Mouse (Mus musculus) stomach, embryonic 16.5 days (tissue): Measurements from ENCODE around the gene Pkp3. TPM values are rescaled to one million over a fixed set of nuclear protein-coding genes. Genes with fewer than 3 reads are reported as not detected.

Experiments used
- ATAC-seq: fragments of 200-750 bp; cut with Nextera tagmentation; 2 replicates; pipeline ENCODE4 v1.8.0; 2017; ENCODE audit warnings: moderate number of reproducible peaks, moderate TSS enrichment; ENCODE audit not compliant: insufficient read depth, low FRiP score
- H3K27ac ChIP-seq: fragments of 300-500 bp; sonication (generic); 2 replicates; pipeline ENCODE4 v1.5.1; 2014; ENCODE audit warnings: low read length
- H3K27me3 ChIP-seq: fragments of 300-500 bp; sonication (generic); 2 replicates; pipeline ENCODE4 v1.6.1; 2014; ENCODE audit warnings: low read length, control low read depth, mixed read lengths; ENCODE audit not compliant: control insufficient read depth, insufficient read depth
- H3K36me3 ChIP-seq: fragments of 300-500 bp; sonication (generic); 2 replicates; pipeline ENCODE4 v1.6.1; 2014; ENCODE audit warnings: low read length; ENCODE audit not compliant: control insufficient read depth, insufficient read depth
- H3K4me1 ChIP-seq: fragments of 300-500 bp; sonication (generic); 2 replicates; pipeline ENCODE4 v1.6.1; 2014; ENCODE audit warnings: low read length, control low read depth, mixed read lengths; ENCODE audit not compliant: control insufficient read depth, insufficient read depth
- H3K4me2 ChIP-seq: fragments of 300-500 bp; sonication (generic); 2 replicates; pipeline ENCODE4 v1.6.1; 2014; ENCODE audit warnings: low read depth, low read length, mixed read lengths
- H3K4me3 ChIP-seq: fragments of 300-500 bp; sonication (generic); replicated peaks from 2 replicates; pipeline ENCODE4 v1.5.1; 2014; ENCODE audit warnings: mild to moderate bottlenecking, low read length
- H3K9ac ChIP-seq: fragments of 300-500 bp; sonication (generic); 2 replicates; pipeline ENCODE4 v1.6.1; 2014; ENCODE audit warnings: low read length
- H3K9me3 ChIP-seq: fragments of 300-500 bp; sonication (generic); replicated peaks from 2 replicates; pipeline ENCODE4 v1.6.1; 2016; ENCODE audit warnings: low read length, control low read depth; ENCODE audit not compliant: control insufficient read depth
- WGBS: fragments of 180-500 bp; shearing (Covaris S2); extraction: QIAGEN DNeasy Blood & Tissue Kit; methylation state at CpG from one replicate; pipeline ENCODE4 v1.1.7; 2014; 5-methylcytosine and 5-hydroxymethylcytosine counted together
- polyA plus RNA-seq: library from polyadenylated mRNA; unstranded; fragments of >200 nt; fragmentation: Nextera tagmentation; extraction: Ambion mirVana; gene quantifications from 2 replicates; pipeline ENCODE4 v1.2.1, GENCODE M21; 2015

The Pkp3 gene
- polyA plus RNA-seq, 1 experiment from 2014 or later: 74.2 TPM

DNA sequence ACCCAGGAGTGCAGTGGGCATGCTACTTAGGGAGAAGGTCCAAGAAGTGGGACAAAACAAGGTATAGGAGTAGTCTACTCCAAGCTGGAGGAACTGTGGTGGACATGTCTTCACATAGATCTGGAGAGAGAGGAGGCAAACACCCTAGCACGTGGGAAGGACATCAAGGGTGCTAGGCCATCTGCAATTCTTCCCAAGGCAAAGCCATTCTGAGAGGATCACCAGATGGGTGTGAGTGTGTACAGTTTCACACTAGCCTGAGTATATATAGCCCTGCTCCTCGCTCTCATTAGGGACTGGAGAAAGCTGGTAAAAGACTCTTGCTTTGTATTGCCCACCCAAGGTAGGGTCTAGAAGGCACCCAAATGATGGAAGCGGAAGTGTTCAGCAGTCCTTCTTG is 14.7 kb upstream of the Pkp3 start:
- no peak overlapping the region for H3K4me2 ChIP-seq
- no peak overlapping the region for H3K9ac ChIP-seq
- WGBS: 82% methylated on average over 3 of the region's 3 CpGs
- no peaks in the 10 kb centered on the region for H3K36me3 ChIP-seq
- H3K27me3 ChIP-seq: no peaks in the 10 kb centered on the region
- peaks cover 6% of the 10 kb centered on the region for H3K4me1 ChIP-seq
- H3K27ac ChIP-seq: no peak overlapping the region
- no peak for ATAC-seq
- no peak overlapping the region for H3K4me3 ChIP-seq
- H3K9me3 ChIP-seq: no peaks in the 10 kb centered on the region

DNA sequence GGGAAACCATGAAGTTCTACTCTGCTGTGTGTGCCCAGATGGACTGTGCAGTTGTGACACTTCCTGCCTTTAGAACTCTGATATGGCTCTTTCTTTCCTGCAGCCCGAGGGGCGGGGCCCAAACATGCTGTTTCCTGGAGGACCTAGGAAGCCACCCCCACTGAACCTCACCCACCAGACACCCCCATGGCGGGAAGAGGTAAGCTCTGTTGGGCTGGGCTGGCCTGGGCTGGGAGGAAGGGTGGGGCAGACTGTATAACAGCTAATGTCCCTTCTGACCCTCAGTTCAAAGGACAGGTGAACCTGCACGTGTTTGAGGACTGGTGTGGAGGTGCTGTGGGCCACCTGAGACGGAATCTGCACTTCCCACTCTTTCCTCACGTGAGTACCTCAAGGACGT is 13.8 kb upstream of the Pkp3 start:
- Histone ChIP-seq H3K27ac (no peak overlapping the region), H3K9ac (no peak overlapping the region), H3K4me3 (no peak overlapping the region), H3K9me3 (no peaks in the 10 kb centered on the region), H3K27me3 (no peaks in the 10 kb centered on the region), H3K36me3 (no peaks in the 10 kb centered on the region), H3K4me2 (no peak overlapping the region), H3K4me1 (peaks cover 6% of the 10 kb centered on the region)
- 0 out of 2 replicates have a peak, but pooled peaks have one; percentile 22 for ATAC-seq
- 67% methylated on average over 7 of the region's 7 CpGs for WGBS

DNA sequence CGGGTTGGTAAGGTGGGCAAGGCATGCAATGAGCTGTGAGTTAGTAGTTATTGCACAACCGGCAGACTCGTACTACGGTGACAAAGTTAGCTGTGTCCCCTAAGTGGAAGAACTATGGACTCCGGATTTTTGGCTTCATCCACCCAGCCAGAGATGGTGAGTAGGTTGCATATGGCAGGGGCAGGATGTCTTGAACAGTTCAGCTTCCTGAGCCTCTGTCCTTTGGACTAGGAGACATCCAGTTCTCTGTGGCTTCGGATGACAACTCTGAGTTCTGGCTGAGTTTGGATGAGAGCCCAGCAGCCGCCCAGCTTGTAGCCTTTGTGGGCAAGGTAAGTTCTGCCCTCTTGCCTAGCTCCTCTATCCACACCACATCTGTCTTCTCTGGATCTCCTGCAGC is 13.4 kb upstream of the Pkp3 start:
- H3K4me2 ChIP-seq: no peak overlapping the region
- no peaks in the 10 kb centered on the region for H3K9me3 ChIP-seq
- H3K4me3 ChIP-seq: no peak overlapping the region
- H3K4me1 ChIP-seq: peaks cover 6% of the 10 kb centered on the region
- H3K27me3 ChIP-seq: no peaks in the 10 kb centered on the region
- WGBS: 81% methylated on average over 7 of the region's 7 CpGs
- ATAC-seq: no peak
- H3K36me3 ChIP-seq: no peaks in the 10 kb centered on the region
- H3K9ac ChIP-seq: no peak overlapping the region
- H3K27ac ChIP-seq: no peak overlapping the region

DNA sequence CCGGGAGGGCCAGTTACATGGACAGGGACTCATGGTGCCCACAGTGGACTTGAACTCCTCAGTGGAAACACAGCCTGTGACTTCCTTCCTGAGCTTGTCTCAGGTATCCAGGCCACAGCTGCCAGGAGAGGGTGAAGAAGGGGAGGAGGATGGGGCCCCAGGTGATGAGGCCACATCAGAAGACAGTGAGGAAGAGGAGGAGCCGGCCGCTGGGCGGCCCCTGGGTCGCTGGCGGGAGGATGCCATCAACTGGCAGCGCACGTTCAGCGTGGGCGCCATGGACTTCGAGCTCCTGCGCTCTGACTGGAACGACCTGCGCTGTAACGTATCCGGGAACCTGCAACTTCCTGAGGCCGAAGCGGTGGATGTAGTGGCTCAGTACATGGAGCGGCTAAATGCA is 9.7 kb upstream of the Pkp3 start:
- Histone ChIP-seq H3K9ac (no peak overlapping the region), H3K9me3 (no peaks in the 10 kb centered on the region), H3K36me3 (no peaks in the 10 kb centered on the region), H3K27me3 (peaks cover 12% of the 10 kb centered on the region), H3K27ac (no peak overlapping the region), H3K4me3 (no peak overlapping the region), H3K4me2 (no peak overlapping the region), H3K4me1 (peaks cover 4% of the 10 kb centered on the region; the same call in 1 of the 2 replicates)
- ATAC-seq: no peak
- WGBS: 79% methylated on average over 19 of the region's 19 CpGs

DNA sequence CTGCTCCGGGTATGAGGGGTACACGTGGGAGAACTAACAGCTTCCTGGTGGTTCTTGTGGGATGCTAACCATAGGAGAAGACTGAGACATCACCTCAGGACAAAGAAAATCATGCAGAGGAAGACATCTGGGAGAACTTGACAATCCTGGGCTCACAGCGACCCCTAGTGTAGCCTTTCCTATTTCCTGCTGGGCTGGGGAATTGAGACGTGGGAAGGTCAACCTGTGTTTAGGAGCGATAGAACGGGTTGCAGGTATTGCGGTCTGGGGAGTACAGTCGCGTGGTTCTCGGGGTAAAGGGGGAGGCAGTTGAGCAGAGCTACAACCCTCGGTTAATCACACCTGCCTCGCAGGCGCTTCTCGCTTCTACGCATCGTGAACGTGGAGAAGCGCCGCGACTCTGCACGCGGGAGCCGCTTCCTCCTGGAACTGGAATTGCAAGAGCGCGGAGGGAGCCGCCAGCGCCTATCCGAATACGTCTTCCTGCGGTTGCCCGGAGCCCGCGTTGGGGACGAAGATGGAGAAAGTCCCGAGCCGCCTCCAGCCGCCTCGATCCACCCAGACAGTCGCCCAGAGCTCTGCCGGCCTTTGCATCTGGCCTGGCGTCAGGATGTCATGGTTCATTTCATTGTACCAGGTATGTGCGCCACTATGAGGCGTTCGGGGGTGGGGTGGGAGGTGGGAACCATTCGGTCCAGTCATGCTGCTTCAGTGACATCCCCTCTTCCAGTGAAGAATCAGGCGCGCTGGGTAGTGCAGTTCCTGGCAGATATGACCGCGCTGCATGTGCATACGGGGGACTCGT is 7.8 kb upstream of the Pkp3 start:
- 0 out of 2 replicates have a peak, but pooled peaks have one; percentile 11 for ATAC-seq

DNA sequence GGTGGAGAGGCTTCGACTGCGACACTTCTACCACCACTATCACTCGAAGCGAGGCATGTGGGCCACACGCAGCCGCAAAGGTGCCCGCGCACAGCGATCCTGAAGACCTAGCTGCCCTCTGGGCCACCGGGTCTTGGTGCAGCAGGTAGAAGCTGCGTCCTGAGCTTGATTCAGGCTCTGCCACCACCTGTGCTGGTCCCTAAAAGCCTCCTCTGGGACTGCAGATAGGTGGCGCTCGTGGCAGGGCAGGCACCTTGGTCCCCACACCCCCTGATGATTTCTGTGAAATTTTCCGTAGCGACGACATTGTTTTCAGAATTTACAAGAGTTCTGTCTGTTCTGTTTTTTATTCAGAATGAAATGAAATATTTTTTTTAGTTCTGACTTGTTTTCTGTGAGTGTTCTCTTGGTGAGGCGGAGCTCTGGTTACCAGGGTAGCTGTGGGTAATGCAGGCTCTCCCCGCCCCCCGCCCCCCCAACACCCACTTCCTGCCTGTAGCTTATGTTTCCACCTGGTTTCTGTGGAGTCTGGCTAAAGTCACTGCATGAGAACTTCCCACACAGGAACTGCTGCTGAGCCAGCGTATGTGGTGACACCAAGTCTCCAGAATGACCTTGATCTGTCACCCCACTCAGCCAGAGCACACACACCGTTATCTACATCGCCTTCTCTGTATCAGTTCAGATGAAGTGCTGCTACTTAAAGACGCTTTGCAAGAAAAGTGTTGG is 5.8 kb upstream of the Pkp3 start:
- Histone ChIP-seq H3K27ac (no peak overlapping the region), H3K9ac (no peak overlapping the region; the same call in 1 of the 2 replicates), H3K4me2 (0 out of 2 replicates have a peak overlapping the region, but pooled peaks have one; percentile 4), H3K4me3 (no peak overlapping the region), H3K36me3 (no peaks in the 10 kb centered on the region), H3K27me3 (peaks cover 12% of the 10 kb centered on the region), H3K4me1 (peaks cover 4% of the 10 kb centered on the region; the same call in 1 of the 2 replicates), H3K9me3 (no peaks in the 10 kb centered on the region)
- peak; percentile 26; the same call in 1 of the 2 replicates for ATAC-seq
- WGBS: 26% methylated on average over 23 of the region's 23 CpGs

More for the DNA sequence above, 7.8 kb upstream of the Pkp3 start:
- Histone ChIP-seq H3K9ac (peak overlapping the region; percentile 46), H3K27ac (no peak overlapping the region), H3K4me2 (peak overlapping the region; percentile 70), H3K9me3 (no peaks in the 10 kb centered on the region), H3K36me3 (no peaks in the 10 kb centered on the region), H3K4me1 (peaks cover 4% of the 10 kb centered on the region; the same call in 1 of the 2 replicates), H3K4me3 (peak overlapping the region; percentile 40), H3K27me3 (peaks cover 12% of the 10 kb centered on the region)
- WGBS: 2% methylated on average over 51 of the region's 51 CpGs

DNA sequence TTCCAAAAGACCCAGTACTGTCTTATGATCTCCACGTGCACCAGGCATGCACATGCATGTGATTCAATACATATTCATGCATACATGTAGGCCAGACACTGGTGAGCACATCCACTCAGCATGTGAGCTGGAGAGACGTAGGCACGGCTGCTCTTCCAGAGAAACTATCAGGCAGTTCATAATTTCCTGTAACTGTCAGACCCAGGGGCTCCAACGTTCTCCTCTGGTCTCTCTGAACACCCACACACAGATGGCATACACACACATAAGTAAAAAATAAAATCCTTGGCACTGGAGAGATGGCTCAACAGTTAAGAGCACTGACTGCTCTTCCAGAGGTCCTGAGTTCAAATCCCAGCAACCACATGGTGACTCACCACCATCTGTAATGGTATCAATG is 4.2 kb upstream of the Pkp3 start:
- Histone ChIP-seq H3K27me3 (peaks cover 12% of the 10 kb centered on the region), H3K9me3 (no peaks in the 10 kb centered on the region), H3K9ac (no peak overlapping the region), H3K4me1 (peaks cover 4% of the 10 kb centered on the region; the same call in 1 of the 2 replicates), H3K36me3 (no peaks in the 10 kb centered on the region), H3K27ac (no peak overlapping the region), H3K4me3 (no peak overlapping the region), H3K4me2 (no peak overlapping the region)
- WGBS: 76% methylated on average over 4 of the region's 4 CpGs
- ATAC-seq: no peak

DNA sequence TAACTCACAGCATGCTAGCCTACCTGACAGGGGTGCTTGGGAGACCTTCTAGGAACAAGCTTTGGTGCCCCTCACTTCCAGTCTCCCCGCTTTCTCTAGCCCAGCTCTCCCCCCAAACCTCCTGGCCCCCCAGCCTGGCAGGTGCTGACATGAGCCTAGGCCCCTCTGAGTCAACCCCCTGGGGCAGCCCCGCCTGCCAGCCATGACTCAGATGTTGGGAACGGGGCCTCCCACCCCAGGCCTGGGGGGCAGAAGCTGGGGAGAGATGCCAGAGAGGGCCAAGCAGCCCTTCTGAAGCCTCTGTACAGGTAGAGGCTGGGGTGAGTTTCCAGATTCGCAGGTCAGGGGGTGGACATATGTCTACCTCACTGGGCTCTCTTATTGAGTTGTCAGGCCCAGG is 858 bp downstream of the Pkp3 start:
- peak overlapping the region; percentile 53; the same call in 1 of the 2 replicates for H3K9ac ChIP-seq
- H3K36me3 ChIP-seq: 0 out of 2 replicates have a peak, but pooled peaks cover 4% of the 10 kb centered on the region
- no peaks in the 10 kb centered on the region for H3K27me3 ChIP-seq
- no peaks in the 10 kb centered on the region for H3K9me3 ChIP-seq
- H3K4me1 ChIP-seq: no peaks in the 10 kb centered on the region
- WGBS: 77% methylated on average over 4 of the region's 4 CpGs
- H3K4me3 ChIP-seq: peak overlapping the region; percentile 21; the same call in 1 of the 2 replicates
- peak overlapping the region; percentile 91 for H3K27ac ChIP-seq
- peak overlapping the region; percentile 50 for H3K4me2 ChIP-seq
- ATAC-seq: peak; percentile 27; the same call in 1 of the 2 replicates
